Mouse (Mus musculus) small intestine, adult 2 months (tissue): Measurements from ENCODE around the gene Aebp2. TPM values are rescaled to one million over a fixed set of nuclear protein-coding genes. Genes with fewer than 3 reads are reported as not detected.
"Not testable (repeated sequence)": the region's sequence is repeated elsewhere in the genome, so short reads cannot be mapped to it uniquely, and the experiment has no call there.

ENCODE experiments used
- H3K27ac ChIP-seq: fragments of 200-500 bp; 2 replicates; pipeline ENCODE4 v1.5.1; 2012; ENCODE audit warnings: low read depth, low read length, control low read depth, inconsistent platforms; ENCODE audit not compliant: insufficient read depth
- H3K27me3 ChIP-seq: fragments of 200-500 bp; 2 replicates; pipeline ENCODE4 v1.6.1; 2012; ENCODE audit warnings: mild to moderate bottlenecking, moderate library complexity, low read length, inconsistent platforms; ENCODE audit not compliant: control insufficient read depth, insufficient read depth
- H3K36me3 ChIP-seq: fragments of 200-500 bp; 2 replicates; pipeline ENCODE4 v1.6.1; 2012; ENCODE audit warnings: mild to moderate bottlenecking, low read length, control low read depth, inconsistent platforms; ENCODE audit not compliant: control insufficient read depth, insufficient read depth
- H3K4me1 ChIP-seq: fragments of 200-500 bp; 2 replicates; pipeline ENCODE4 v1.6.1; 2012; ENCODE audit warnings: low read length, inconsistent platforms, mixed read lengths; ENCODE audit not compliant: control insufficient read depth, insufficient read depth, insufficient read length
- H3K4me3 ChIP-seq: fragments of 200-500 bp; 2 replicates; pipeline ENCODE4 v1.5.1; 2012; ENCODE audit warnings: low read depth, mild to moderate bottlenecking, control low read depth, inconsistent platforms, low read length, moderate library complexity
- CTCF ChIP-seq: fragments of 200-500 bp; IDR thresholded peaks from 2 replicates; pipeline ENCODE4 v1.5.1; 2012; ENCODE audit warnings: low read depth, mild to moderate bottlenecking, control low read depth, inconsistent platforms, low read length, moderate library complexity, mixed read lengths; ENCODE audit not compliant: insufficient replicate concordance, insufficient read length; ENCODE audit errors: extremely low read depth
- POLR2A ChIP-seq: fragments of 200-500 bp; IDR thresholded peaks from 2 replicates; pipeline ENCODE4 v1.6.1; 2012; ENCODE audit warnings: low read depth, mild to moderate bottlenecking, control low read depth, inconsistent platforms, low read length, moderate library complexity
- WGBS: fragments of 180-500 bp; shearing (Covaris S2); methylation state at CpG from one replicate; pipeline ENCODE4 v1.1.7; 2018; 5-methylcytosine and 5-hydroxymethylcytosine counted together
- polyA plus RNA-seq: library from polyadenylated mRNA; depleted of rRNA; stranded (reverse); fragments of >200 nt; gene quantifications from 2 replicates; pipeline ENCODE4 v1.2.3, GENCODE M21; 2012

Gene Aebp2
- polyA plus RNA-seq, 1 experiment, result 28.4 TPM

- Histone ChIP-seq H3K27ac (no peak overlapping the region), H3K4me3 (no peak overlapping the region), H3K36me3 (peaks cover 41% of the 10 kb centered on the region), H3K27me3 (no peaks in the 10 kb centered on the region), H3K4me1 (no peaks in the 10 kb centered on the region; the same call in 1 of the 2 replicates)
- 88% methylated on average over 7 of the region's 7 CpGs for WGBS
- no peak for TF ChIP-seq POLR2A
- no peak for TF ChIP-seq CTCF
Measured at GRCm38 (mm10) chr6:140651923-140652322, 29.5 kb downstream of the Aebp2 start.

DNA sequence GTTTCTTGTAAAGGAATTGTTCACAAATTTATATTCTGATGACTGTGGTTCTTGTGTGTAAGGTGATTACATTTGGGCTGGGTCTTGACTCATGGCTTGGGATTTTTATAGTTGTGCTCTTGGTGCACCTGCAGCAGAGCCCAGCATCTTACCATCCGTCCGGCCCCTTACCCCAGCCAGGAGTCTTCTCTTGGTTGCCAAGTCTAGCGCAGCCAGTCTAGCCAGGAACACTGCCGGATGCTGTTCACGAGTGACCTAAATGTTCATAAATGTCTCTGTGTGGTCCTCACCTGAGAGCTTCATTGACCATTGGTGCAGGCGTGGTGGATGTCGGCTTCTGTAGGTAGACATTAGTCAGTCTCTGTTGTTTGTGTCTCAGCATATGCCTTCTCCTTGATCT lies 33.0 kb downstream of the Aebp2 start:
- no peaks in the 10 kb centered on the region for H3K4me1 ChIP-seq
- H3K36me3 ChIP-seq, result peaks cover 22% of the 10 kb centered on the region
- H3K27ac ChIP-seq, result no peak overlapping the region
- TF ChIP-seq CTCF, result no peak
- no peak for TF ChIP-seq POLR2A
- 97% methylated on average over 7 of the region's 7 CpGs for WGBS
- no peaks in the 10 kb centered on the region for H3K27me3 ChIP-seq
- no peak overlapping the region for H3K4me3 ChIP-seq

DNA sequence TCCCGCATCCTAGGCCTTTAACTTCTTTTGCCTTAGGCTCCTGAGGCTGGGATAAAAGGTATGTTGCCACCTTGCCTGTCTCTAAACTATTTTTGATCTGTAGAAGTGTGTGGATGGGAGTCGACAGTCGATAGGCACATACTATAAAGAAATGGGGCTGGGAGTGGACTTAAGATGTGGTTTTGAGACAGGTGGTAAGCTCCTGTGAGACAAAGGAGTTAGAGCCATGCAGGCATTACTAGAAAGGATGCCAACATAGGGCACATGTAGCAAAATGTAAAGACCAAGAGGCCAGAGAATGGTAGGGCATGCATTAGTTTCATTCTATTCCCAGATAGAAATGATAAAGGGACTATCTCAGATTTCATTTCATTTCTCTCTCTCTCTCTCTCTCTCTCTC lies 34.5 kb downstream of the Aebp2 start:
- 93% methylated on average over 3 of the region's 3 CpGs for WGBS
- H3K4me1 ChIP-seq, result no peaks in the 10 kb centered on the region; the same call in 1 of the 2 replicates
- H3K27ac ChIP-seq, result no peak overlapping the region
- TF ChIP-seq POLR2A, result no peak
- TF ChIP-seq CTCF, result no peak
- no peak overlapping the region for H3K4me3 ChIP-seq
- H3K36me3 ChIP-seq, result peaks cover 16% of the 10 kb centered on the region
- H3K27me3 ChIP-seq, result no peaks in the 10 kb centered on the region

GRCm38 (mm10) chr6:140657920-140658522 lies 35.6 kb downstream of the Aebp2 start:
- no peak overlapping the region for H3K4me3 ChIP-seq
- TF ChIP-seq CTCF, result no peak
- TF ChIP-seq POLR2A, result no peak
- WGBS, result 84% methylated on average over 3 of the region's 3 CpGs
- H3K4me1 ChIP-seq, result peaks cover 4% of the 10 kb centered on the region; the same call in 1 of the 2 replicates
- no peak overlapping the region for H3K27ac ChIP-seq
- no peaks in the 10 kb centered on the region for H3K27me3 ChIP-seq
- peaks cover 10% of the 10 kb centered on the region for H3K36me3 ChIP-seq

DNA sequence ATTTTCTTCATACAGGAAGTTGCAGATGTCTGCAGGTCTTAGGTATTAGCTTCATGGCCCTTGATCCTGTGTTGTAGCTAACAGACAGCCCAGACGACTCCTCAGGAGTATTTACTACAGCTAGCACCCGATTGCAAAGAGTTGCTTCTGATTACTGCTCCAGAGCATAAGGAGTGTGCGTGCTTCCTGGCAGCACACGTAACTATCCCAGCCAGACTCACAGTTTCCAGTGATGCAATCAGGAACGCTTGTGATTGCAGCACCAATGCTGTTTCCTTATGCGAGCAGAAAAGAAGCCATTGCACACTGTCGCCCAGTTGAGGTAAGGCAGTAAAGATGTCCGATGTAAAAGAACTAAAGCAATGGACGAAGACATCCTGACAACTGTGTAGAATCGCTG lies 38.6 kb downstream of the Aebp2 start:
- Histone ChIP-seq H3K27me3 (no peaks in the 10 kb centered on the region), H3K4me1 (peaks cover 4% of the 10 kb centered on the region; the same call in 1 of the 2 replicates), H3K4me3 (no peak overlapping the region), H3K36me3 (no peaks in the 10 kb centered on the region), H3K27ac (no peak overlapping the region)
- 76% methylated on average over 10 of the region's 10 CpGs for WGBS
- no peak for TF ChIP-seq CTCF
- TF ChIP-seq POLR2A, result no peak

DNA sequence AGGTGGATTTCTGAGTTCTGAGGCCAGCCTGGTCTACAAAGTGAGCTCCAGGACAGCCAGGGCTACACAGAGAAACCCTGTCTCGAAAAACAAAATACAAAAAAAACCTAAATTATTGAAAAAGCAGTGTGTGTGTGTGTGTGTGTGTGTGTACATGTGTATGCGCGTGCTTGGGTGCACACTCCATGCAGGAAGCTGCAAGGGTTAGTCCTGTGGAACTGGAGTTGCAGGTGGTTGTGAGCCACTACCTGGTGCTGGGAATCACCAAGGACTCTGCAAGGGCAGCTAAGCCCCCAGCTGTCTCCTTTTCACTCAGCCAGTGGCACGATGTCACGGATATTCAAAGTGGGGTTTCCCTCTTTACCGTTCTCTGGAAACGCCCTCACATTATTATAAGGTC lies 39.3 kb downstream of the Aebp2 start:
- Histone ChIP-seq H3K4me3 (no peak overlapping the region), H3K27me3 (no peaks in the 10 kb centered on the region), H3K36me3 (no peaks in the 10 kb centered on the region), H3K4me1 (peaks cover 4% of the 10 kb centered on the region; the same call in 1 of the 2 replicates), H3K27ac (no peak overlapping the region)
- WGBS, result 90% methylated on average over 7 of the region's 7 CpGs
- TF ChIP-seq POLR2A (no peak), CTCF (no peak)

DNA sequence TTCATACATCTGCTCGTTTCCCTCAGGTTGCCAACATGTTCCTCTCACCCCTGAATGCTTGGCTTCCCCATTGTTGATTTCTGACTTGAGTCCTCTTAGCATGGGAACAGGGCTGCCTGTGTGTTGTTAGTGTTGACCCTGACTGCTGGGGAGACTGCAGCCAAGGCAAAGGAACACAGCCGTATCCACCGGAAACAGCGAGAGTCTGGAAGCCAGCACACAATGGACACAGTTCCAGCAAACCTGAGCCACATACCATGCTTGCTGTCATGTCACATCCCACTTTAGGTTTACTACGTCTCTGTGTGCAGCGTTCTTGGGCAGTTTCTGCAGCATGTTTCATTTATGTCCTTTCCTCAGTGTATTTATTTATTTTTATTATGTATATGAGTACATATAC lies 39.8 kb downstream of the Aebp2 start:
- Histone ChIP-seq H3K4me3 (no peak overlapping the region), H3K27me3 (no peaks in the 10 kb centered on the region), H3K36me3 (no peaks in the 10 kb centered on the region), H3K4me1 (peaks cover 4% of the 10 kb centered on the region; the same call in 1 of the 2 replicates), H3K27ac (no peak overlapping the region)
- TF ChIP-seq CTCF, result no peak
- TF ChIP-seq POLR2A, result no peak
- WGBS, result 82% methylated on average over 6 of the region's 6 CpGs

DNA sequence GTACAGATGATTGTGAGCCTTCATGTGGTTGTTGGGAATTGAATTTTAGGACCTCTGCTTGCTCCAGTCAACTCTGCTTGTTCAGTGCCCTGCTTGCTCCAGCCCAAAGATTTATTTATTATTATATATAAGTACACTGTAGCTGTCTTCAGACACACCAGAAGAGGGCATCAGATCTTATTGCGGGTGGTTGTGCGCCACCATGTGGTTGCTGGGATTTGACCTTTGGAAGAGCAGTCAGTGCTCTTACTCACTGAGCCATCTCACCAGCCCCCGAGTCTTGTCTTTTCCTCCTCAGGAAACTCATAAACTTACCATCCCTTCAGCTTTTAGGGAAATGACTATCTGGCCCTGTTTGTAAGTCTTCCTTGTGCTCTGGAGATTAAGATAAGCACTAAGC lies 40.2 kb downstream of the Aebp2 start:
- H3K4me3 ChIP-seq, H3K4me1 ChIP-seq, H3K27ac ChIP-seq, H3K27me3 ChIP-seq, H3K36me3 ChIP-seq: not testable (repeated sequence)
- 34% methylated on average over 3 of the region's 3 CpGs for WGBS
